Mouse (Mus musculus) layer of hippocampus, adult 18-20 months (tissue): ENCODE data around the gene Diaph3. TPM values are rescaled to one million over a fixed set of nuclear protein-coding genes. Genes with fewer than 3 reads are reported as not detected.
A peak's percentile ranks its signal among the peaks of the same experiment; 100 is the strongest.
"Not testable (repeated sequence)": the region's sequence is repeated elsewhere in the genome, so short reads cannot be mapped to it uniquely, and the experiment has no call there.

Source experiments
- DNase-seq, 2 experiments: peaks; one replicate each; pipeline ENCODE4 v3.0.0; 2022; ENCODE audit warnings: low spot score in 2 of 2
- total RNA-seq, 2 experiments: library from RNA; stranded (reverse); gene quantifications; 2 replicates each; pipeline ENCODE4 v1.2.3; 2021

Gene Diaph3
- total RNA-seq, 2 experiments from 2014 or later: 4.8 to 5.1 TPM

DNA sequence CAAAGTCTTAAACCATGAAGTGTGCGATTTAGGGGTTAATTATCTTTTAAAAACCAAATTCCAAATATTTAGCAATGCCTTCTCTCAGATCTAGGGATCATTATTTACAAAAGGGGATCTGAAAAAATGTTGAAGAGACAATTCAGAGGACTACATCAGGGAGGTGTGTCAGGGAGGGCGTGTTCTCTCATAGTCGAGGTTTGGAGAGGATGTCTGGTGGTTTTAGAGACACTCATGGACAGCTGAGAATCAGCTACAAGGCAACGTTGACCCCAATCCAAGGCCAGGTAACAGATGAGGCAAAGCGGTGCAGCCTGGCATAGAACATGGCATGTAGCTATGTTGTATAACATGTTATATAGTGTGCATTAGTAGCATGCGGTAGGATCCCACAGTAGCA, 396.5 kb downstream of the Diaph3 start:
- no peak for DNase-seq

DNA sequence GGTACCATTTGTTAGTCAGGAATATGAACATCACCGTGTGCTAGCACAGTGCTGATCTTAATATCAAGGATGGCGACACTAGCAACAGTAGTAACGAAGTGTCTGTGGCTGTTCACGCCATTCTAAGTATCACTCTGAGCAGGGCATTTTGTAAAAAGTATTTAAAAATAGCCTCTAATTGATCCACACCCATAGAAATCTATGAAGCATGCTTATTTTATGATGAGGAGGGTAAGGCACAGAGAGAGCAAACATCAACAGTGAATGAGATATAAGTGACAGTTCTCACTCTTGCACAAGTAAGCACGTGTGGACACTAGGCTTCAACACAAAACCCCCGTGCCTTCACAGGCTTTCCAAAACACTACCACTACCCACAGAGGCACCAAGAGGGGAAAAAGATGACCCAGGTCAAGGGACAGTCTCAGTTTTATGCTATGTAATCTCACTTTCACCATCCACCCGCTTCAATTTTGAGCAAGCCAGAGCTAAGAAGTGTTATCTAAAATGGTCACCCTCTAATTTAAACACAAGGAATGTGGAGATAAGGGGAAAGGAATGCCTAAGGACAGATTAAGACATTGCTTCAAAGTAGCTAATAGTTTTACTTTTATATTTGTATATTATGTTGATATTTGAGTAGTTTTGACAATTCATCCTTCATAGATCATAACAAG, 399.0 kb downstream of the Diaph3 start:
- no peak for DNase-seq

DNA sequence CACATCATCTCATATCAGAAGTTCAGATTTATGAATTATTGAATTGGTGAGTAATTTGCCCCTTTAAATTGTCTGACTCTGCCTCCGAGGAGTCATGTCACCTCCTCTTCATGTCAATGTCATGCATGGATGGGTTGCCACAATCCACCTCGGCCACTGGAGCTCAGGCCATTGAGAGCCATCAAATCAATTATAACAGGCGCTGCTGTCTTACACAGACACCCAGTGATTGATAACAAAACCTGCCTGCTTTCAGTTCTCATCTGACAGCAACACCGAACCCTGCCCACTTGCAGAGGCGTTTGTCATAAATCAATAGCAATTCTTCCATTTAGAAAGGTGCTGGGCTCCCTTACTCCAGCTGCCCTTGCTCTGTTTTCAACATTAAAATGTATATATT, 402.1 kb downstream of the Diaph3 start:
- DNase-seq: no peak

DNA sequence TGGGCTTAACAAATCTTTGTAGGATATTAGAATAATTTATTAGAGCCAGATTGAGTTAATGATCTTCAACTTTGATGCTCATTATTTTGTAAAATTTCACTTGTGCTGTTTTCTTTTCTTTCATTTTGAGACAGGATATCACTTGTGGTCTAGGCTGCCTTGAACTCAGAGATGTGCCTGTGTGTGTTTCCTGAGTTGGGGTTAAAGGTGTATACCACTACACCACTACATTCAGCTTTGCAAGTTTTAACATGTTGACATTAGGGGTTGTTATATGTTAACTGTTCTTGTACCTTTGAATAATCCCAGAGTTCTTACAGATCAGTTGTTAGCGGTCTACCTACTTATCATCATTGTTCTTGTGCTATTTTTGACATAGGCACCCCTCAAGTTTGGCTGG, 404.4 kb downstream of the Diaph3 start:
- DNase-seq: no peak

DNA sequence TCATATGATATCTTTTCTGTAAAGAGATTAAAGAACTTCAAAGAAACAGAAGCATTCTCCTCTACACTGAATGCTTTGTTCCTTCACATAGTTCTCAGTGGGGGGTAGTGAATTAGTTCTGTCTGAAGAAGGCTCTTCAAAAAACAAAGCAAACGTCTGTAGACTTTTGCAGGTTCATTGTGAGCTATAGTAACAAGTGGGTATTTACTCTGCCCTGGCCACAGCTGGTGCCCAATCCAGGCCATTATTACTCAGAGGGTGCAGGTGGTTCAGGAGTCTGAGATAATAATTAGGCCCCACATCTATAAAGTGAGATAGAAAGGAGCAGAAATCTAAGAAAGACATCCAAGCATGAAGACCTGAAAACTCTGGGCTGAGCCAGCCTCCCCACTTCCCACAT, 409.7 kb downstream of the Diaph3 start:
- no peak for DNase-seq

DNA sequence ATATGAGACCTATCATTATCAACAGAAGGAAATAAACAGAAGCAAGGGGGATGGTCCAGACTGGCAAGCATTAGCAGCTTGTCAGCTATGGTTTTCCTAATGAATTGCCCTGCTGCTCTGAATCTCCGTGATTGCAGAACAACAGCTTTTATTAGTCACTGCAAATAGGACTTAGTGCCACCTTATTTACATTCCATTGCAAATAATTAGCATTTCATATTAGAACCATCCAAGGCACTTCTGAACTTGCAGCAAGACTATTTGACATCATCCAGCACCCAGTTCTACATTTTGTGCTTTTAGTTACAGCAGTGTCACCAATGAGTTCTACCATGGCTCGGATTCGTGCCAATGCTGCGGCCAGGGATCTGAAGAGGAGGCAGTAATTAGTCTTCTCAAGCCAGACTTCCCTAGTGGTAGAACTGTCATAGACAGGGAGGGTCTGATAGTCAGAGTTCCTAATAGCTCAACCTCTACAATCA, 411.4 kb downstream of the Diaph3 start:
- DNase-seq: peak in 1 of 2 experiments; percentile 36

DNA sequence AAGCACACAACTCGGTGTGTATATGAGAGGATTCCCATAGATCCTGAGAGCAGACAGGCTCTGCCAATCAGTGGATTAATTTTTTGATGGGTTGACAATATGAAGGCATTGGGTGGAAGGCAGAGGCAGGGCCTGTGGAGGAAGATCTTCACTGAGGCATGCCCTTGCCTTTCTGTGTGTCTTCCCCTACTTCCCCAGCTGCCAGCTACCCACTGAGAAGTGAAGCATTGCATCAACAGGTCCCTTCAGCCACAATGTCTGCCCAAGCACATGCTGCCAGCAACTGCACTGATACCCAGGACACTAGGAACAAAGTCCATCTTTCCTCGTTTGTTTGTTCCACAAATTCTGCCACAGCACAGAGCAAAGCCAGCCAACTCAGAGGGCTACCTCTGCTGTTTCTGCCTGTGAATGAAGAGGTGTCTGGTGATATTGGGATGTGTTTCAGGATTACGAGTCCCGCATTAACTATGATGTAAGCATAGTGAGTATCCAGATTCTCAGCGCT, 413.4 kb downstream of the Diaph3 start:
- no peak for DNase-seq

DNA sequence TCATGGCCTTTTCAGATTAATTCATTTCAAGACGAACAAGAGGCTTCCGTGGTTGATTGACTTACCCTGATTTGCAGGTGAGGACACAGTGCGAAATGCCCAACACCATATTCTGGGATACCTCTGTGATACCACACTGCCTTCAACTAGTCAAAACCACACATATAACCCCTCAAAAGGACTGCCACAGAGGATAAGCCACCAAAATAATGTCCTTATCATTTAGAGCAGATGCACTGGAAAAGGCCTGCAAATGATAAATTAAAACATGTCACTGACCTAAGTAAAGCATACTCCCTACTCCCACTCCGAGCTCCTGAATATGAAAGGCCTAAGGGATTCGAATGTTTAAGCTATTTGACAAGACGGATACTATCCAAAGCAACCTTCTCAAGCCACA, 419.3 kb downstream of the Diaph3 start:
- no peak for DNase-seq

DNA sequence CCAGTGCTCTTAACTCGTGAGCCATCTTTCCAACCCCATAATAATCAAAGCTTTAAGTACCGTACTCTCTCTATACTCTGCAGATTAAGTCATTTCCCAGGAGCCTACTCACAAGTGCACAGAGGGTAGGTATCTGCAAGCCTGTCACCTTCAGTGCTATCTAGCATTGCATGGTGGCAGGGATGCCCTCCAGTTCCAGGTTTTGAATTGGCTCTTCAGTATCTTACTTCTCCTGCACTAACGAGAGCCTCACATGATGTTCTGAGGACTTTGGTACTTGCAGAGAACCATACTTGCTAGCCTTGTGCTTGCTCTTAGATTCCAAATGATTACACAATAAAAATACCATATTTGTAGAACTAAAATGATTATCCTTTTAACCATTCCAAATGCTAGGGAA, 420.0 kb downstream of the Diaph3 start:
- DNase-seq: no peak

DNA sequence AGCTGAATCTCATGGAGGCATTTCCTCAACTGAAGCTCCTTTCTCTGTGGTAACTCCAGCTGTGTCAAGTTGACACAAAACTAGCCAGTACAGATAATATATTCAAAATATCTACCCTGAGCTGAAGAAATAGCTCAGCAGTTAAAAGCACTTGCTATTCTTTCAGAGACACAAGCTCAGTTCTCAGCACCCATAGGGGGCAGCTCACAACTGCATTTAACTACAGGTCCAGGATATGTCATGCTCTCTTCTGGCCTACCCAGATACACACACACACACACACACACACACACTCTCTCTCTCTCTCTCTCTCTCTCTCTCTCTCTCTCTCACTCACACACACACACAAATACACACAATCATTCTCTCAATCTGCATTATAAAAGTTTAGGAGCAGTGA, 420.6 kb downstream of the Diaph3 start:
- not testable (repeated sequence) for DNase-seq

DNA sequence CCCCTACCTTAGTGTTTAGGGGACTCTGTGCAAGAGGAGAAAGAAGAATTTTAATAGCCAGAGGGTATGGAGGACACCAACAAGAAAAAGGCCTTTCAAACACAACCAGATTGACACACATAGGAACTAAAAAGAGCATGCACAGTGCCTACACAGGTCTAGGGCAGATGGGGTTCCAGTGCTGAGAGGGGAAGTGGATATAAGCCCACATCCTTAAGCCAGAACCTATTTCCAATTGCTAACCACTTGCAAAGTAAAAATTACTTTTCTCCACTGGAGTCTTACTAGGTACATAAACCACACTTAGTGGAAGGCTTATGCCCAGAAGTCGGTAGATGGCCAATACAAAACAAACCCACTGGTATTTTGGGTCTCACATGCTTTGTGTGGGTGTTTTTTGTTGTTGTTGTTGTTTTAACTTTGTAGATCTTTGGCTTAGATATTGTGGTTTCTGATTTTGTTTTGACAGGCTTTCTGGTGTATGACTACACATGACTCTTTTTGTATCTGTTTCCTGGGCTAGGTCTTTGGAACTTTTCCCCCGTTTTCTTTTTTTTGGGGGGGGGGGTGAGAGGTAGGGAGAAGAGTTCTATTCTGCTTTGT, 426.8 kb downstream of the Diaph3 start:
- no peak for DNase-seq

DNA sequence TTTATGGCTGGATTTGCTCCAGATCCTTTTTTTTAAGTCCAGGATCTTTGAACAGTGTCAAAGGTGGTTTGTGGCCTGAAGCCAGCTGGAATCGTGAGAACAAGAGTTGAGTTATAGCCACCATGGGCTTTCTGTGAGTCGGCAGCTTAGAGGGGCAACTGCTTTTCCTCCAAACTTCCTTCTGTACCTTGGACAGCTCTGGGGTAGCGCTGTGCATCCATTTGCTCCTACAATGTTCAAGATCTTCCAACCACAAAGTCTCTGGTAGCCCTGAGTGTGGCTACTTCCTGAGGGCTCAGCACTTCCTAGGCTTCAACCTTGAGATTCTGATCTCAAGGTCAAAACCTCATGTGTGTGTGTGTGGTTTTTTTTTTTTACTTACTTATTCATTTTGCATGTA, 437.0 kb downstream of the Diaph3 start:
- no peak for DNase-seq

DNA sequence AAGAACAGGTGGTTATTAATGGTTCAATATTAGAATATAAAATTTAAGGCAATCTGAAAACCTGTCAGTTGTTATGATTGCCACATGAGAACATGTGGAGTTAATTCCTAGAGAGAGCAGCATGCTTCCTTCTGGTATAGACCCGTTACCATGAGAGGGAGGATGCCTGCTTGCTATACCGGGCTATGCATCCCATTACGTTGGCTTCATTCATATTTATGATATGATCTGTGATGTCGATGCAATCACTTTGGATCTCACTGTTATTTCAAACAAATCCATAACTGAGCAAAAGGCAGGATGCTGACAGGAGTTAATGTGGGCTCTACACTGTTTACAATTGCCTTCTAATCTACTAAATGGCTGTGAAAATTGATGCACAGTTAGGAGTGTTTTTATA, 439.9 kb downstream of the Diaph3 start:
- no peak for DNase-seq

DNA sequence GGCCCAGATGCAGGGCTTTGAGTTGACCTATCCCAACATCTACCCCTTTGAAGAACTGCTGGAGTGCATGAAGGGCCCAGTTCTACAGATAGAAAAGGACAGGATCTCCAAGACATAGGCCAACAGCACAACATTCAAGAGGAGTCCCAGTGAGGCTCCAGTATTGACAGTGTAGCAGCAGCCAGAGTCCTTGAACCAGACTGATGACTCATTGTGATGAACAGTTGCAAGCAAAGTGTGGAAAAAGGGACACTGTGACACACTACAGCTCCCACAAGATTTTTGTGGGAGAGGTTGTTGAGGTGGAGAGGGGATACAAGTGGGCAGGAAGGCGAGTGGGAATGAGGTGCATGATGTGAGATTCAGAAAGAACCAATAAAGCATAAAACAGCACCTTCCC, 443.1 kb downstream of the Diaph3 start:
- no peak for DNase-seq

DNA sequence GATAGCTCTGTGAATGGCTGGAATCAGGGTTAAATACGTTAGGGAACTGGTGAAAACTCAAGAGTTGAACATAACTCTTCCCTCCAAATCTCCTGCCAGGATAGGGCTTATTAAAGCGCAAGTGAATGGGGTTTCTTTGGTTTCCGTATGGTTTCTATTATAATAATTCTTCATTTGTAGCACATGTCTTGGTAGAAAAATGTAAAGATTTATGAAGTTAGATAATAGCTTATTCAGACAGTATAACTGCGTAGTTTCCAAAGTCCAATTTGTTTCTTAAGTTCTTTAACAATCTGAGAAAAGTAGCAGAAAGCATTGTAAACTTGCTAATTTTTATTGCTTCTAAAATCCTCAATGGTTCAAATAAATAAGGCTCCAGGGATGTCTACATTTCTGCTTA, 448.3 kb downstream of the Diaph3 start:
- DNase-seq: no peak

DNA sequence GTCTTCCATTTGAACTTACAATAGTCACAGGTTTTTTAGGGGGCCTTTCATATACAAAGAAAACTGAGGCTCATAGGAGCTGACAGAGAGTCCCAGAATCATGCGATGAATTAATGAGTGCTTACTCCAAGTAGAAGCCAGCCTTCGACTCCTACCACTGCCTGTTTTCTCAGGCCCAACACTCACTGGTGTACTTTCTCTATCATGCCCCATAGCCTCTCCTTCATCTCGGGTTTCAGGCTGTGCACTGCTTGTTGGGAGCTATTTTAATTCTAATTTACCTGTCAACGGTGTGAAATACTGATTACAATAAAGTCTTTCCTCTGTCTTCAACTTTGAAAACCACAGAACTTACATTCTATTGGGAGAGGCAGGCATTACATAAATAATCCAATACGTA, 449.7 kb downstream of the Diaph3 start:
- DNase-seq: no peak

DNA sequence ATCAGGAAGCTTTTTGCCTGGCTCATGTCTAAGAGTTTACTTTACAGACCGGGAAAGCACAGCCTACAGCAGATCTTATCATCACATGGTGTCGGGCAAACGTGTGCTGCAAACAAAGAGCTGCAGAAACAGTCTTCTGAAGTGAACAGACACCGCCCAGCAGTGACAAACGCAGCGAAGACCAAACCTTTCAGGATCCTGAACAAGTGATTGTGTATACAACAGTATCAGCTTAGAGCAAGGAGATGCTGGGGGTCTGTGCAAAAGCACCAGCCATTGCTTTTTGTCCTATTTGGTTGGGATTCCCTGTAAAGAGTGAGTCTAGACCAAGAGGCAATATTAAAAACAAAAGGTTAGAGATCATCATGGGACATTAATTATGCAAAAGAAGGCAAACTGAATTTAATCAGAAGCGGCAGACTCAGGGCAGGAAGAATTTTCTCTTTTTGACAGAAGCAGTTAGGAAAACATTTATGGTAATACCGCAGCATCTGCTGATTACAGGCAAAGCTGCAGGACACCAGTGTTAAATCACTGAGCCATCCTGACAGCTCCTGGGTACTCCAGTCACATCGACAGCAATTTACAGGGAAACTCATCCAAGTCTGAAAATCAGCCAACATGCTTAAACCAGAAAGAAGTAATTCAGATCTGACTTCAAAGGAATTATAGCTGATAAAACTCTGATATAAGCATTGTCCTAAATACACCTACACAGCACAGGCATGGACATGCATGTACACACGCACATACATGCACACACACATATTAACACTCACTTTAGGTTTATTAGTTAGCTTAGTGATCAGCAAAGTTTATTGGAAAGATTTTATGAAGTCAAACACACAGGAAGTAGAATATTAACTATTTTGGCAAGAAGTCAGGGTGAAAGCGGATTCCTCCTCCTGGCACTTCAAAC, 456.2 kb downstream of the Diaph3 start:
- DNase-seq: peak in 1 of 2 experiments; percentile 35

DNA sequence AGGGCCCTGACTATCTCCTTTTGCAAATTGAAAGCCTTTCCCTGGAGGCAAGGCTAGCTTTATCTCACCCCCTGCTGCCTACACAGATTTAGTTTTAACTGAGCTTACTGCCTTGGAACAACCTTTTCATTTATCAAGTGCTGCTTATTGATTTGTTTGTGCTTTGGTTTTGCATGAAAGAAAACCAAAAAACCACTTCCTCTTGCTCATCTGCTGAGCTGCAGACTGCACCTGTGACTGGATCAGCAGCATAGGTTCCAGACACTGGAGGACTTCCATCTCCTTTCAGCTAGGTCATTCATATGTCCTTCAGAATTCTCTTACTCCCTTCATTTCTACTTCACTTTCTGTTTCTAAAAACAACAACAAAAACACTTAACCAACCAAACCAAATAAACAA, 459.1 kb downstream of the Diaph3 start:
- no peak for DNase-seq

DNA sequence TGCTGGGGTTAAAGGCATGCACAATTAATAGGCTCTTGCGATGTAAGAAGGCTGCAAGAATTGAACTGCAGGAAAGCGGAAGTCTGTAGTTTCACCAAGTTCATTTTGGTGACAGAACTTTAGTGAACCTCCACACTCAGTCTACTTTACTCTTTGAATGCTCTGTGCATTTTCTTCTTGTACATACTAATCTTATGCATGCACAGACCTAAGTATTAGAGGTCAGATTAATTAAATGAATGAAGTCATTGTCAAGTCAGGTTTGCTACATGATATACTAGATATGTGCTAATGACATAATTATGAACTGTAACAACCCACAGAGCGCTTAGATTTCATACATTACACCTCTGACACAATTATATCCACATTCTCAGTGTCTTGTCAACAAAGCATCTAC, 462.0 kb downstream of the Diaph3 start:
- no peak for DNase-seq

DNA sequence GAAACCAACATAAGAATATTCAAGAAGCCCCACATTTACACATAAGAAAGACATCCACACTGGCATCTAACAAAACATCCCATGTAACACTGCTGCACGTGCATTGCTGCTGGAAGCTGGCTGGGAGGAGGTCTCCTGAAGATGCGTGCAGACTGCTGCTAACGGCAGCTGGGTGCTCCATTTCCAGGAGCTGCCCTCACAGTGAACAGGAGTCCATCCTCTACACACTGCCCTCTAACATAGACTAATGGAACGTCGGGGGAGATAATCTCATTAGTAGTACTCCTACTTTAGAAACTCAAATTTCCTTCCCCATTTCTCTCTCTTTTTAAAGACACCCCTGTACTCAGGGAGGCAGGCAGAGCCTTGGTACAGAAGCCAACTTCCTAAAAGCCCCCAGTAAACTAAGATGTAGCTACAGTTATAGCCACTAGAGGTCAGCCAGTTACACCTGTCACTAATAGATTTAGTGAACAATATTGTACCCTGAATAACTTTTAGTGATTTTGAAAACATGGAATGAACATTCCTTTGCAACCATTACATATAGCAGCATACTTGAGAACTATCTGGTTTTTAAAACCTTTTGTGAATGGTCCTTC, 462.8 kb downstream of the Diaph3 start:
- peak in 1 of 2 experiments; percentile 26 for DNase-seq

DNA sequence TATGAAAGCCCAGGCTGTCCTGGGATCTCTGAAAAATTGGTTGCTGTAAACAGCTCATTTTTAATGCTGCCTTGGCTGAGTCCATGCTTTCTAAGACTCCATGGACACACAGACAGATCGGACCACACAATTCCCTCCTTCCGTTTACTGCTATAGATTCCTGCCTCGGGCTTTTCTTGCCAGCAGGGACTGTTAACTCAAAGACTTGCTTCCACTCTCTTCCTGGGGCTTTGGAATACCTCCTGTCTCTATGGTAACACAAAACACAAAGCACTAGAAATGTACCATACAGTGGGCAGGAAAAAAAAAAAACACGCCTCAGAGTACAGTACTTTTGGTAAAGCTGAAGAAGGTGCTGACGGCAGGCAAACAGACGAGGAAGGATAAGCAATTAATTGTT, 464.0 kb downstream of the Diaph3 start:
- DNase-seq: no peak
